19 mouse cellular contexts compared by ENCODE assay signal in genomic region chr10:39137766-39138165, GRCm38 (mm10). TPM values are rescaled to one million over a fixed set of nuclear protein-coding genes. Genes with fewer than 3 reads are reported as not detected.
"Had no signal": no experiment of that assay in that cellular context is flagged by ENCODE, and none has a peak within 500 bp of the region (broad histone marks: within the 10 kb centered on the region; RNA-seq: fewer than 3 reads in every experiment).

No protein-coding gene starts in this region.

- H3K27ac ChIP-seq: kidney, embryonic 15.5 days; liver, embryonic 13.5 days; neural tube, embryonic 12.5 days; neural tube, embryonic 15.5 days; stomach, postnatal 0 days had no signal

- H3K4me3 ChIP-seq: kidney, embryonic 15.5 days; liver, embryonic 13.5 days; neural tube, embryonic 12.5 days; neural tube, embryonic 15.5 days had no signal

- H3K27me3 ChIP-seq: kidney, embryonic 15.5 days; liver, embryonic 13.5 days; neural tube, embryonic 12.5 days; neural tube, embryonic 15.5 days had no signal

- DNase-seq: kidney, adult 8-10 months; kidney, postnatal 10 days; kidney, postnatal 36 days; liver, embryonic 13.5 days; lung, adult 2 months; lung, postnatal 14 days; lung, postnatal 4 days; midbrain, embryonic 14.5 days; right cerebral cortex, adult 18-20 months; right cerebral cortex, postnatal 14 days; right cerebral cortex, postnatal 4 days had no signal

RNA-seq across cellular contexts. Expression of gene Fam229b, which starts 4.1 kb away (rescaled TPM):
- total RNA-seq: megakaryocyte-erythroid progenitor cell, adult 5-6 weeks had no signal

RNA-seq across cellular contexts. Expression of gene Ccn6, which starts 25.8 kb away (rescaled TPM):
- total RNA-seq: megakaryocyte progenitor cell, adult 5-6 weeks; megakaryocyte-erythroid progenitor cell, adult 5-6 weeks had no signal
- polyA plus RNA-seq: intestine, postnatal 0 days; liver, embryonic 16.5 days had no signal
